Mouse (Mus musculus) c-Kit-positive CD71-positive TER-119-positive erythroid progenitor cells, embryonic 14.5 days (primary cell): ENCODE measurements around the gene Ano10.
A peak's percentile ranks its signal among the peaks of the same experiment; 100 is the strongest.
"Not testable (repeated sequence)": the region's sequence is repeated elsewhere in the genome, so short reads cannot be mapped to it uniquely, and the experiment has no call there.

Source experiments
- DNase-seq: peaks from one replicate; pipeline ENCODE4 v3.0.0-alpha.2; 2013; ENCODE audit warnings: low spot score

Ano10 gene

DNA sequence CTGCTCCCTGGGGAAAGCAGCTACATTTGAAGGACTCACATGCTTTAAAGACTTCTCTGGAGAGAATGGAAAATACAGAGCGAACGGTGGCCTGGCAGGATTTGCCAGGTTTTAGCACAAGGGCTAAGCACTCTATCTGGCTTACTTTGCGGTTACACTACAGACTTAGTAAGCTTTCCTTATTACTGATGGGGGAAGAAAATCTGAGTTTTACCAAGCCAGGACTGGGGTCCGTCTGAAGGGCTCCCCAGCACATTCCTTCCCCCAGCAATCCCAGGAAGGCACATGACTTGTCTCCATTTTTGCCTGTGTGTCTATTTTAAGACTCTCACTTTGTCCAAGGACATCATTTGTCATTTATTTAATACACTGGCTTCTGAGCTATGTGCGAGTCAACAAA is 97.2 kb downstream of the Ano10 start:
- DNase-seq: no peak

DNA sequence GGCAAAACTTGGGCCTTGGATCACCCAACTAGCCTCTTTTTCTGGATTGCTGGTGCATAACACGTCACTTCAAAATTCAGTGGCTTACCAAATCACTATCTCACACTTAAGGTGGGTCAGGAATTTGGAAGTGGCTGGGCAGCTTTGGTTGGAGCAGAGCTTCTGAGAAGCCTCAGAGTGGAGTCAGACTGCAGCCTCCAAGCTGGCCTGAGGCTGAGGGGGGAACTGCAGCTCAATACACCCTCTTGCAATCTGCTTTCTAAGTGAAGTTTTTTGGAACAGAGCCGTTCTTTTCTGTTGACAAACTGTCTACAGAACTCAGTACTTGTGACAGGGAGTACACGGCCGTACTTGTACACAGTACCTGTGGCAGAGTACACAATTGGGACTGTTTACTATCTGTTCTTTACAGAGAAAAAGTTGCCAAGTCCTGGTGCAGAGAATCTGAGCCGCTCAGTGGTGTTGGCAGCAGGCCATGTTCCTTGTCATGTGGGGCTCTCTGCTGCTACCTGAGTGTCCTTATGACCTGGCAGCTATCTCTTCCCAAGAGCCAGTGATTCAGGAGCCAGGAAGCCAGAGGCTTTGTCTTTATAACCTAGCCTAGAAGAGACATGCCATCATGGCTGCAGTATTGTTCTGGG is 99.1 kb downstream of the Ano10 start:
- DNase-seq: no peak

DNA sequence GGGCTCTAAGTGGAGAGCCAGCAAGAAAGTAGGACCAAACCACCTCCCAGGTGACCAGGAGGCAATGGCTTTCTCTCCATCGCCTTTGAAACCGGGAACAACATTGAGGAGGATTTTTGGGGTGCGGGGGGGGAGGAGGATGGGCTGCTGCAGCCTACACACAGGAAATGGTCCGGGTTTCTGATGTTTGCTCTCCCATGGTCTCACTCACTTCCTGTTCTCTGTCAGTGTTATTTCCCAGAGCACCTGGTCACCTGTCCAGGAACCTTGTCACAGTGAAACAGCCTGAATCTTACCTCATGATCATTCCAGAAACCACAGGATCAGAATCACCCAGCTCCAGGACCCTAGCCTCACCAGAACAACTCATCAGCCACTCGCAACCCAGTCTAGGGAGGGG is 100.4 kb downstream of the Ano10 start:
- DNase-seq: no peak

DNA sequence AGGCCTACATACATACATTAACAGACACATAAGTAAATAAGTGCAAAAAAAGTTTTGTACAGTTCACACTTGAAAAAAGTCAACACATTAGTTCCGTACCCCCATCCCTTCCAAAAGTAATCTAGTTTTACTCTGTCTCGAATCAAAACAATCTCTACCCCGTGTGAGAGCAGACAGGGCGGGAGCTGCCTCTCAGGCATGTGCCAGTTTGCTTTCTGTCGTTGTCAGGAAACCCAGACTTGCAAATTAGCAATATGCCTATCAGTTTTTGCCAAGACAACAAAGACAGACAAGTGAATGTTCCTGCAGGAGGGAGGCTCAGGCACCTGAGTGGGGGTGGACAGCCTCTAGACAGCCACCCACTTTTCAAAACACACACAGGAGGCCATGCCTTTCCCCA is 100.9 kb downstream of the Ano10 start:
- DNase-seq: no peak

DNA sequence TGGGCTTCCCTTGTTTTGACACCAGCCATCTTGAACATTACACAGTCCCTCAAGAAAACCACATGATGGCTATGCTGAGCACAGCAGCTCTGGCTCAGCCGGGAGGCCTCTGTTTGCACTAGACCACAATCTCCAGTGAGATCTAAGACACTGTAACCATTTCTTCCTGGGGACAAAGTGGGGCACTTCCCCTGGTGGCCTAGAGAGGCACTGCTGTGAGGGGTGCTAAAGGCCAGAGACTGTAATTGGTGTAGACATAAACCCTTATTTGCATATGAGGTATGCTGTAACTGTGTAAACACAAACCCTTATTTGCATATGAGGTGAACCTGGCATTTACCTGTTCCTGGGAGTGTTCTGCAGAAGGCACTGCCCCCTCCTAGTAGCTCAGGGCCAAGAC is 105.5 kb downstream of the Ano10 start:
- DNase-seq: no peak

DNA sequence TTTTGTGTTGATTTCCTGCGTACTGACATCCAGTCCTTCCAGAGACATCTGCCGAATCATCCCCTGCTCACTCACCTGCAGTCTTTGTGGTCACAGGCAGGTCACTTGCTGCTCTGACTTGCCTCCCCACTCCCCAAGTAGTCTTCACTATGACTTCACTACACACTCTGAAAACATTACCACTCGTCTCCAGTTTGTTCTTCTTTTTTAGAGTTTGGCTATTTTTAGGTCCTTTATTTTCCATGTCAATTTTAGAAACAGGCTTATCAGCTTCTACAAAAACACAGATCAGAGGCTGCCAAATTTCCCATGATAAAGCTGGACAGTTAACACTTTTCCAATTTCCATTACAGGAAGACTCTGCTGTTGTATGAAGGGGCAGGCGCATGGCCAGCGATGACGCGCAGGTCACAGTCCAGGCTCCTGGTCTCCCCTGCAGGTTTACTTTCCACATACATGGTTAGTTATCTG is 106.7 kb downstream of the Ano10 start:
- no peak for DNase-seq

DNA sequence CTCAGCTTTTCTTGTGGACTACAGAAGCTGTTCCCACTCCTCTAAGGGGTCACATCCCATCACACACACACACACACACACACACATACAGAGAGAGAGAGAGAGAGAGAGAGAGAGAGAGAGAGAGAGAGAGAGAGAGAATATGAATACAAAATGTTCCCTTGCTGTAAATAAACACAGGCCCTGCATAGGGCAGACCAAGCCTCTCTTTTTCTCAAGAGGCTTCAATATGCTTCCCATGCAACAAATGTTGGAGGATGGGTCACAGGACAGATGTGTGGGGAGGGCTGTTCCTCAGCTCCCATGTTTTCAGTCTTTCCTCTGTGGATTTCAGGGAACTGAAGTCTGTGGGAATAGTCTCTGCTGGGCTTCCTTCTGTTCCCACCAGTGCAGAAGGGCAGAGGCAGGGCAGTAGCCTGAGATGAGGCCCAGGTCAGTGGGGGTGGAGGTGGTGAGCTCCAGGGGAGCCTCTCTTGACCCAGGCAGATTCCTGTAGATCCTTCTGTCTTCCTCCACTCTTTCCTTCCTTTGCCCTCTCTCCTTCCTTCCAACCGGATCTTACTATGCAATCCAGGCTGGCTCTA is 107.5 kb downstream of the Ano10 start:
- no peak for DNase-seq

DNA sequence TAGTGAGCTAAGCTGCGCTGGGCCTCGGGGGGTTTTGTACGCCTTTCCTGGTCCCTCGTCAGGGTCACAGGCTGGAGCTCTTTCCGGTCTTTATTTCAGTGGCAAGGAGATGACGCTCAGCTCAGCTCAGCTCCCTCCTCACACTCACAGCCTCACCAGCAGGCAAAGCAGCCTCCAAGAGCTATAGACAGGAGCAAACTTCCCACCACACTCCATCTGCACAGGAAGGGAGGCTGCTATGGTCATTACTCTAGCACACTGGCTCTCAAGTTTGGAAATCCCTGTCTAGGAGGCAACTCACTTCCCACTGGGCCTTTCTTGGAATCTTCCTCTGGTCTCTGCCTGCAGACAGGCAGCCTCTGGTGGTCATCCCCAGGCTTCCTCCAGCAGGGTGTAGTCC is 108.3 kb downstream of the Ano10 start:
- no peak for DNase-seq

DNA sequence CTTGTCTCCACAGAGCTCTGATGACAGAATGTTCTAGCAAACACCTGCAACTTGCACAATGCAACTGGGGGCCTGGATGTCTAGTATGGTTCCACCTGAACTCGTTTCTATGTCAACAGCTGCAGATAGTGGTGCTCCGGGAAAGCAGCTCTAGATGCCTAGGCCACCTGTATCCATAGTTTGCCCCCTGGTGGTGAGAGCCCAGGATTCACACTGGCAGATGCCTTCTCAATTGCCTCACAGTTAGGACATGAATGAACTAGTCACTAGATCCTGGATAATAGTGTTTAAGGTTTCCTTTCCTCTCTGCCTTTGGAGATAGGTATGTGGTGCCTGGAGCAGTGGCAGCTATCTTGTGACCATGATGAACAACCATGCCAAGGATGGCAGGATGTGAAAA is 109.2 kb downstream of the Ano10 start:
- DNase-seq: peak; percentile 30

DNA sequence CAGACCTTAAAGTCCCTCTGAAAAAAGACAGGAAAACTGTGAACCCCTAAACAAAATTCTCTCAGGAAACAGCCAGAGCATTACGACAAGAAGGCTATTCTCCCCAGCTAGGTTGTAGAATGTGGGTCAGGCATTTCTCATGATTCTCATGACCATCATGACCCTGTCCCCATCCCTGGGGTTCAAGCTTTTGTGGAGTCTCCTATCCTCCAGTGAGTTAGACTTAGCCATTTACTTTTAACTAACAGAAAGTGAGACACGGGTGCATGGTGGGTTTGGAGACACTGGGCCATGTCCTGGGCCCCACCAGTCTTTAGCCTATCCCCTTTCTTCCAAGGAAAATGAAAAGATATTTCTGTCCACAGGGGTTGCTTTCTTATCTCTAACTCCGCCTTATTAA is 109.9 kb downstream of the Ano10 start:
- DNase-seq: no peak

DNA sequence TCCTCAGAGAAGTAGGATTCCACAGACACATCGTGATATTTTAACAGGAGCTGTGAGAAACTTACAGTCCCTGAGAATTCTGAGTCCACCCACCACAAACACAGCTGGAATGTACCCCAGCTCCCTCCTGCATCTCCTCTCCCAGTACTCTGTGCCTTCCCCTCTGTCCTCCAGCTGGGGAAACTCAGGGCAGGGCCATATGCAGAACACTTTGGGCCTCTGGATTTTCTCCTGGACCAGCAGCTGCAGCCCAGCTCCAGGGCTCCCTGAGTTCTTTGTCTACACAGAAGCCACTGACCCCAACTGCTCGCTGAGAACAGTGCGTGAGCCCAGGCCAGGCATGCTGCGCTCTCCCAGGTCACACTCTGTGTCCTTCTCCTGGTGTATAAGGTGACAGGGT is 111.1 kb downstream of the Ano10 start:
- no peak for DNase-seq

DNA sequence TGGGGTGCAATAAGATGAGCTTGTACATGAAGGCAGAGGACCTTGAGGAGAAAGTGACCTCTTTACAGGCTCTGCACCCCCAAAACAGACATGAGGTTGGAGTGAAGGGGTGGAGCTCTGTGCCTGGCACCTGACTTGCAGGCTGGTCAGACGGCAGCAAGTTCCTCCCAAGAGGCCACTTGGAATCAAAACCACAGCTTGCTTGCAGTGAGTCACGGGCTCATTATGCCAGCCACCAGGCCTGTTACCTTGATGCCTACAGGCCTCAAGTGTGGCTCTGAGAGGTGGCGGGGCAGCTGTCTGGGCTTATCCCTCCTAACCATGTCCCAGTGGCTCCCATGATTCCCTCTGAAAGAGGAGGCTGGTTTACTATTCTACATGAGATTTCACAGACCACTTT is 114.1 kb downstream of the Ano10 start:
- DNase-seq: no peak

DNA sequence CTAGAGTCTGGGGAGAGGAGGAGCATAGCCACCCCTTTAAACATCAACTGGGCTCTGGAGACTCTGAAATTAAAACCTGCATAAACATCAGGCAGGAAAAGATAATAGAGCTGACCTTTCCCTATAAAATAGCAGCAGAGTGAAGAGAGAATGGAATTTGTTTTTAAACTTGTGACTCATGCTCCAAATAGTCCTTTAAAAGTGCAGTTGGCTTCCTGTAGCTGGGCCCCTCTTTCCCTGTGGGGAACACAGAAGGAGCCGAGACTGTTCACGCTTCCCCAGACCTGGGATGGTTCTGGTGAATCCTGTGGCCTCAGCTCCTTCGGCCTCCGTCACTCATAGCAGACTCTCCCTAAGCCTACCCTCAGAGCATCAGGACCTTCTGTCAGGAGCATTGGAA is 115.8 kb downstream of the Ano10 start:
- no peak for DNase-seq

DNA sequence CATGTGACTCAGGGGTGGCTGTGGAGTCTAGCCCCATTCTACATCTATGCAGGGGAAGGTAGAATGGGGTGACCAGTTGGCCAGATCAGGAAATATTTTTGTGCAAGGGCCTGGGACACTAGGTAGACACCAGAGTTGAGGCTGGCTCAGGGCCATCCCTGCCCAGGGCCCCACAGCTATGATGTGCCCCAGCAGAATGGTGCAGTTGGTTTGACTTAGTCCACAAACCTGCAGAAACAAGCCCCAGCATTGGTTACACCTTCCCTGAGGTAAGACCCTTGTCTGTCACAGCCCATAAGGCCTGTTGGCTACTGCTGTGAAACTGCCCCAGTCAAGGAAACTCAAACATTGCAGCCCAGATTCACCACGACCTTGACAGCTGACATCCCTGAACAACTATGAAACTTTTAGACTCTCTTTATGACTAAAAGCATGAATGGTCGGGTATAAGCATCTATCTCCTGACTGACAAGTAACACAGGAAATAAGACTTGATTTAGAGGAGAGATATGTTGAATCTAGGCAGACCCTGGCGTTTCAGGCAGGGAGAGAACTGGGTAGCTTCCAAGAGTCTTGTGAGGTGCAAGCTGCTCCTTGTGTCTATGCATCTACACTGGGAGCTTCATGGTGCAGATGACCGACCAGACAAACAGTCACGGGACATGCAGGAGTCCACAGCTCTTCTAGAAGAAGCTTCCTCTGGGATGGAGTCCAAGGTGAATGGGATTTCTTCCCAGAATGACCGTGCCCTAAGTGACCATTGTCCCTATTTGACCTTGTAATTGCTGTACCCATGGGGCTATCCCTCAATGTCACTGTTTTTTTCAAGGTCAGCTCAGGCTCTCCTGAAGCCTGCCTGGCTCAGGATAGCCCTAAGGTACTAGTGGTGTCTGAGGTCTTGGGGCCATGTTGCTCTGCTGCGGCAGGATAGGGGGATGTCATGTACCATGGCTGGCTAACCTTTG is 116.7 kb downstream of the Ano10 start:
- DNase-seq: no peak

DNA sequence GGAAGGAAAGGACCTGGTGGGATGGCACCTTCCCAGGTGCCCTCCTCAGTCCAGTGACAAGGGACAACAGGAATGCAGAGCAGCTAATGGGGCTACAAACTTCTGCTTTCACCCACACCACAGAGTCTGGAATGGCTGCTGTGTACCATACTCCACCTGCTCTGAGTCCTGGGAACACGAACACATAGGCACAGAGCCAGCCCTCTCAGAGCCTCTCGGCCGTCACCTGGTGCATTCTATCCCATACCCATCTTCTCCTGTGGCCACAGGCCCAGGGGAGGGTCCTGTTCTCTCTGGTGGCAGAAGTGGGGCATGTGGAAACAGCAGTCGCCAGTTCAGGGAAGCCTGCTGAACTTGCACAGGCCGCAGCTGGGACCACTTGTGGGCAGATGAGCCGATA is 119.5 kb downstream of the Ano10 start:
- DNase-seq: no peak

DNA sequence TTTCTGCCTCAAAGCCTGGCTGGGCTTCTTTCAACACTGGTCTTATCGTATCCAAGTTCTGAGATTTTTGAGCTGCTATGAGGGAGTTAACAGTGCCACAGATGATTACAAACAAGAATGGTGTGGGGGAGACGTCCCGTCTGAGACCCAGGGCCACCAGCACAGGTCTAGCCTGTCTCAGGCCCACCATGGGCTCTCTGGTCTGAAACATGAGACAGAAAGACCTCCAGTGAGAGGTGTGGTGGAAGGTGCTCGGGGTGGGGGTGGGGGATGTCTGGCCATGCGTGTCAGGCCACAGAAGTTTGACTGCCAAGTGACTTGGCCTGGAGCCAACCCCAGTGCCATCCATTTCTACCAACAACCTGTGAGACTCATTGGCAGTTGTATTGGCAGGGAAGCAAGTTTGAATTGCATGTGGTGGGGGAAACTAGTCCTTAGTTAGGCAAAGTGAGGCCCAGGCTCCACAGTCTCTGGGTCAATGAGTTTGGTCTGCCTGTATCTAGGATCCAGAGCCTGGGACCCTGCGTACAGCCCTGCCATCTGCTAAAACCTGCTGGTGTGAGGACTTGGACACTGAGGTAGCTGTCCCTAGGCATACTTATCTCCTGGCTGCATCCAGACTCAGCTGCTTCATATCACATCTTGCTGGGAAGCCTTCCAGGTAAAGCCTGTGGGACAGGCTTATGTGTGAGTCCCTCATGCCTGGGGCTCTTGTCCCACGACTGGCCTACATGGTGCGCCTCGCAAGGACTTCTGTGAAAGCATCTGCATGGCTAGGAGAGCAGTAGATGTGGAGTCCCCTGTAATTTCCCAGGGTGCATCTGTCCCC is 120.6 kb downstream of the Ano10 start:
- no peak for DNase-seq

DNA sequence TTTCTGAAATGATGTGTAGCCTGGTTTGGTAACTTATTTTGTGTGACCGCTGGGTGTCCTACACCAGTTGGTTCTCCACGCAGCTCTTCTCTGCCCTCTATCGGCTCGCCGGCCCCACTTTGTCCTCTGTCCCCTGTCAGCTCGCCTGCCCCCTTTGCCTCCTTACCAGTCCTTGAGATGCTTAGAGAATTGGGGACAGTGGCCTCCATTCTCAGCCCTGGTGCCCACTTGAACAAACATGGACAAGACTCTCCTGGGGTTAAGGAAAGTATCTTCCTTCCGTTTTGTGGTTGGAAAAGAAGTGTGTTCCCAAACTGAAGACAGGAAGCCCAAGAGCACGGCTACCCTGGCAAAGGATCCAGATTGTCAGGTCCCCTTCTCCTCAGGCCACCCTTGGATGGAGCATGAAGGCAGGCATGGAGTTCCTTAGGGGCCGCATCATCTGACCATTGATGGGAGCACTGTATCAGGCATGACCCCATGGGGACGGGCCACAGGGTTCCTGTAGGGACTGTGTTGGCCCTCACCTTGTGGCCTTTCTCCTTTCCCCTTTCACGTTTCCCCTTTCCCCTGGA is 121.5 kb downstream of the Ano10 start:
- DNase-seq: no peak

DNA sequence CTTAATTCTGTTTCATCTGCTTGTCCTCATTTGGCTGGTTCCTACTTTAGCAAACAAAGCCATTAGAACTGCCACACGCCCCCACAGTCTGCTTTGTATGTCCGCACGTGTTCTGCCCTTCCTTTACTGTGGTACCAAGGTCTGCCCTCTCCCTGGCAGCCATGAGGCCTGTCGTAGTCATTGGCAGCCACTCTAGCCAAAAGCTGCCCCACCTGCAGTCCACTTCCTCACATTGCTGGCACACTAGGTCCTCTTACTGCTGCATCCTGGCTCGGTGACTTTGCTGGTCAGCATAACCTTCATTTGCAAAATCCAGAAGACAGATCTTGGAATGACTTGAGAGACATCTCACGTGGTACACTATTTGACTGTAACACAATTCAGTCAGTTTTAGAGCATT is 124.3 kb downstream of the Ano10 start:
- no peak for DNase-seq

DNA sequence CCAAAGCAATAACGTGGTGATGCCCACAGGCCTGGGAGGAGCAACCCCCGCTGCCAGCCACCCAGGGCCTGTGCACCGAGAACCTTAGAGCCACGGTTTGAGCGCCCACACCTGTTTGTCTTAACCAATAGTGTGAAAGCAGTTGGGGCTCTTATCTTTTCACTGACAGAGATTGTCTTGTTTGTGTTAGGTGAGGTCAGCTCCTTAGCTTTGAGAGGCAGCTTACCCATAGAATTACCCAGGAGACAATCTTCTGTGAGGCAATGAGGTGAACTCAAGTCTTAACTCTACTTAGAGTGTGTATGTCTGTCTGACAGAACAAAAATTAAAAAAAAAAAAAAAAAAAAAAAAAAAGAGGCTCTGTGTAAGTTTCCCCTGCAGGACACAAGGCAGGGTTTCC is 126.5 kb downstream of the Ano10 start:
- not testable (repeated sequence) for DNase-seq

DNA sequence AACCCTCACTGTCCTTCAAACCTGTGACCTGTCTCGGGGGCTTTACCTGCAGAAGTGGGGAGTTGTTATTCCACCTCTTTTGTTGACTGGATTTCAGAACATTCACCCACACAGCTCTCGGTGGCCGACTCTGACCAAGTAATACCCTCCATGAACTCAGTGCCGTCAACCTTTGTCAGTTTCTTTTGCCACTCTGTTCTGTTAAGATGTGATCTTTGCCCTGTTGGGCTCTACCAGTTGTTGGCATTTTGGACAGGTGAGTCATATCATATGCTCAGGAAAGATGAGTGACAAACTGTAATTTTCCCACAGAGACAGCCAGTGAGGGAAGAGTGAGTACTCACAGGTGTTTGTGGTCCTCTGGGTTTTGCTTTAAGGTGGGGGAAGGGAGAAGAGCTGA is 129.7 kb downstream of the Ano10 start:
- no peak for DNase-seq

DNA sequence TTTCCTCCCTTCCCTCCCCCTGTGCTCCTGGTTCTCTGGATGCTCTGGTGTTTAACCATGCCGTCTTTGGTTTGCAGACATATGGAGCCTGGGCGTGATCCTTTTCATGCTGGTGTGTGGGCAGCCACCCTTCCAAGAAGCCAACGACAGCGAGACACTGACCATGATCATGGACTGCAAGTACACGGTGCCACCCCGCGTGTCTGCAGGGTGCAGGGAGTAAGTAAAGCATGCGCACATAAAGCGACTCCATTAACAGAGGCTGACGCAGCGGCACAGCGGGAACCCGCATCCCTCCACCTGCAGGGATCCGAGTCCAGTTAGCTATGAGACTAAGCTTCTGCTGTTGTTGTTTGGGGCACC is 137.2 kb downstream of the Ano10 start:
- no peak for DNase-seq
